Mouse (Mus musculus) gonadal fat pad, adult 2 months (tissue): ENCODE measurements around the gene Rdh9. TPM values are rescaled to one million over a fixed set of nuclear protein-coding genes. Genes with fewer than 3 reads are reported as not detected.

Experiments used
- polyA plus RNA-seq: library from polyadenylated mRNA; depleted of rRNA; stranded (reverse); fragments of >200 nt; gene quantifications from 2 replicates; pipeline ENCODE4 v1.2.3, GENCODE M21; 2012; rRNA removed

Rdh9 gene
- polyA plus RNA-seq, 1 experiment = 0.31 TPM

Other genes with a start within 250 kb of the Rdh9 start
- 11.6 and 26.9 TPM in 2 replicates for gene Nxph4, start 241.8 kb upstream of the Rdh9 start, polyA plus RNA-seq
- 99.2 and 173 TPM in 2 replicates for gene Lrp1, start 155.2 kb upstream of the Rdh9 start, polyA plus RNA-seq
- 73.8 and 92.7 TPM in 2 replicates for gene Stat6, start 133.4 kb upstream of the Rdh9 start, polyA plus RNA-seq
- 3.5 and 4.4 TPM in 2 replicates for gene Nemp1, start 109.5 kb upstream of the Rdh9 start, polyA plus RNA-seq
- 35.9 and 41.2 TPM in 2 replicates for gene Nab2, start 107.8 kb upstream of the Rdh9 start, polyA plus RNA-seq
- 0.15 and 0.22 TPM in 2 replicates for gene Myo1a, start 71.2 kb upstream of the Rdh9 start, polyA plus RNA-seq
- 1.1 TPM in 2 replicates for gene Tac2, start 51.9 kb upstream of the Rdh9 start, polyA plus RNA-seq
- gene Zbtb39, start 36.8 kb upstream of the Rdh9 start, polyA plus RNA-seq = 8.8 and 11.6 TPM in 2 replicates
- gene Gpr182, start 24.7 kb upstream of the Rdh9 start, polyA plus RNA-seq = 5.0 and 5.1 TPM in 2 replicates
- gene Rdh1, start 16.7 kb upstream of the Rdh9 start, polyA plus RNA-seq = 0.59 and 0.98 TPM in 2 replicates
- gene Rdh16f1, start 16.6 kb upstream of the Rdh9 start, polyA plus RNA-seq = 1.1 and 1.3 TPM in 2 replicates
- gene Rdh16, start 24.8 kb downstream of the Rdh9 start, polyA plus RNA-seq = 1.6 and 2.2 TPM in 2 replicates
- gene Rdh19, start 73.5 kb downstream of the Rdh9 start, polyA plus RNA-seq = not detected in 2 replicates
- 0.09 and 0.11 TPM in 2 replicates for gene Rdh16f2, start 90.1 kb downstream of the Rdh9 start, polyA plus RNA-seq
- 0.36 and 1.4 TPM in 2 replicates for gene Rdh7, start 112.4 kb downstream of the Rdh9 start, polyA plus RNA-seq
- 0.04 and 0.30 TPM in 2 replicates for gene Sdr9c7, start 122.1 kb downstream of the Rdh9 start, polyA plus RNA-seq
- 0.53 TPM in 1 of 2 replicates, not detected in the other for gene Hsd17b6, start 231.2 kb downstream of the Rdh9 start, polyA plus RNA-seq
- 3.0 and 3.3 TPM in 2 replicates for gene Prim1, start 238.8 kb downstream of the Rdh9 start, polyA plus RNA-seq